ENCODE assay signal across 20 mouse cellular contexts in the genomic region with DNA sequence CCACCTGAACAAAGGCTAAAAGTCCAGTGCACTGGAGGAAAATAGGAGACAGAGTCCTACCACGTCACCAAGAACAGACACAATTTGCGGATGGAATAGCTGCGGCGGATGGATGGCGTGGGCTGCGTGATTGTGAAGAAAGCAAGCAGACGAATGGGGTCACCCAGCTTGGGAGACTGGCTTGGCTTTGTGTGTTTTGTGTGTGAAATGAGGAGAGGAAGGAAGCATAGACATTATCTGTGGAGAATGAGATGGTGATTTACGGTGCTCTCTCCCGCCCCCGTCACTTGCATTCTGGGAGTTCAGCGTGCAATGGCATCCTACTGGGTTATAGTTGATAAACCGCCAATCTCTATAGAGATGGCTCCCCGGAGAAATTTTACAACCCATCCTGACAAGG.
DNase-seq lines count a peak whose midpoint lies in the region; ATAC-seq and TF ChIP-seq lines count a peak whose summit lies in the region.
"Had no signal": no experiment of that assay in that cellular context is flagged by ENCODE, and none has a peak within 500 bp of the region (broad histone marks: within the 10 kb centered on the region; RNA-seq: fewer than 3 reads in every experiment).

No protein-coding gene starts in this region.

- H3K27ac ChIP-seq in kidney, embryonic 15.5 days, result no peak overlapping the region
- H3K27ac ChIP-seq in hindbrain, embryonic 10.5 days, result peak overlapping the region; percentile 82
- H3K27ac ChIP-seq in hindbrain, postnatal 0 days, result no peak overlapping the region
- peak overlapping the region; percentile 88 for H3K27ac ChIP-seq in neural tube, embryonic 14.5 days (ENCODE audit: low read depth, low read length)
- H3K27ac ChIP-seq: embryonic facial prominence, embryonic 13.5 days; heart, embryonic 10.5 days; liver, embryonic 14.5 days; lung, embryonic 15.5 days had no signal

- H3K4me1 ChIP-seq in kidney, embryonic 15.5 days, result peaks cover 6% of the 10 kb centered on the region; the same call in 1 of the 2 replicates
- peaks cover 10% of the 10 kb centered on the region; the same call in 1 of the 2 replicates for H3K4me1 ChIP-seq in hindbrain, embryonic 10.5 days (replicated peaks)
- H3K4me1 ChIP-seq in hindbrain, postnatal 0 days (ENCODE audit: insufficient read depth, low read length), result no peaks in the 10 kb centered on the region
- peaks cover 16% of the 10 kb centered on the region for H3K4me1 ChIP-seq in neural tube, embryonic 14.5 days (ENCODE audit: control insufficient read depth, insufficient read depth, low read length)
- H3K4me1 ChIP-seq: embryonic facial prominence, embryonic 13.5 days; heart, embryonic 10.5 days; lung, embryonic 15.5 days had no signal

- 65% methylated on average over 13 of the region's 13 CpGs for WGBS in kidney, embryonic 15.5 days
- WGBS in hindbrain, embryonic 10.5 days, result 69% methylated on average over 13 of the region's 13 CpGs
- 51% methylated on average over 13 of the region's 13 CpGs for WGBS in hindbrain, postnatal 0 days
- WGBS in neural tube, embryonic 14.5 days, result 10% methylated on average over 13 of the region's 13 CpGs

- no peaks in the 10 kb centered on the region for H3K27me3 ChIP-seq in kidney, embryonic 15.5 days
- no peaks in the 10 kb centered on the region for H3K27me3 ChIP-seq in hindbrain, embryonic 10.5 days (ENCODE audit: insufficient read depth, poor library complexity, severe bottlenecking)
- no peaks in the 10 kb centered on the region for H3K27me3 ChIP-seq in hindbrain, postnatal 0 days (ENCODE audit: insufficient read depth, low read length)
- H3K27me3 ChIP-seq in neural tube, embryonic 14.5 days (ENCODE audit: control insufficient read depth, insufficient read depth, low read length), result no peaks in the 10 kb centered on the region
- H3K27me3 ChIP-seq: embryonic facial prominence, embryonic 13.5 days; lung, embryonic 15.5 days had no signal

- no peak for TF ChIP-seq CTCF in hindbrain, postnatal 0 days (IDR thresholded peaks at IDR 0.05; ENCODE audit: low read depth)

- intact Hi-C loops in left cerebral cortex, postnatal 36 days (cut with DNase I), result no loop called here

- H3K9me3 ChIP-seq in kidney, embryonic 15.5 days (replicated peaks), result no peaks in the 10 kb centered on the region
- 0 out of 2 replicates have a peak, but pooled peaks cover 4% of the 10 kb centered on the region for H3K9me3 ChIP-seq in hindbrain, embryonic 10.5 days
- no peaks in the 10 kb centered on the region for H3K9me3 ChIP-seq in hindbrain, postnatal 0 days (ENCODE audit: low read length)
- H3K9me3 ChIP-seq in neural tube, embryonic 14.5 days (ENCODE audit: control insufficient read depth, low read length), result no peaks in the 10 kb centered on the region
- H3K9me3 ChIP-seq: embryonic facial prominence, embryonic 13.5 days; heart, embryonic 10.5 days; lung, embryonic 15.5 days had no signal

- no peaks in the 10 kb centered on the region for H3K36me3 ChIP-seq in kidney, embryonic 15.5 days
- no peaks in the 10 kb centered on the region for H3K36me3 ChIP-seq in hindbrain, embryonic 10.5 days
- H3K36me3 ChIP-seq in hindbrain, postnatal 0 days (ENCODE audit: insufficient read depth, low read length), result no peaks in the 10 kb centered on the region
- H3K36me3 ChIP-seq in neural tube, embryonic 14.5 days (ENCODE audit: control insufficient read depth, insufficient read depth, low read length), result no peaks in the 10 kb centered on the region
- H3K36me3 ChIP-seq: embryonic facial prominence, embryonic 13.5 days; heart, embryonic 10.5 days; lung, embryonic 15.5 days had no signal

- H3K4me3 ChIP-seq in kidney, embryonic 15.5 days (replicated peaks), result no peak overlapping the region
- H3K4me3 ChIP-seq in hindbrain, embryonic 10.5 days, result 0 out of 2 replicates have a peak overlapping the region, but pooled peaks have one; percentile 3
- no peak overlapping the region for H3K4me3 ChIP-seq in hindbrain, postnatal 0 days (ENCODE audit: low read length)
- H3K4me3 ChIP-seq in neural tube, embryonic 14.5 days (ENCODE audit: low read depth, low read length), result no peak overlapping the region
- H3K4me3 ChIP-seq: embryonic facial prominence, embryonic 13.5 days; heart, embryonic 10.5 days; lung, embryonic 15.5 days had no signal

- no peak for ATAC-seq in kidney, embryonic 15.5 days (replicated peaks; ENCODE audit: low FRiP score)
- ATAC-seq in hindbrain, postnatal 0 days, result no peak
- ATAC-seq in neural tube, embryonic 14.5 days (ENCODE audit: low read depth), result peak; percentile 78; the same call in 1 of the 2 replicates
- ATAC-seq: activated CD4-positive, CD25-positive, alpha-beta regulatory T cell, adult 4 months; forebrain, embryonic 14.5 days had no signal

- no peak overlapping the region for H3K4me2 ChIP-seq in kidney, embryonic 15.5 days
- peak overlapping the region; percentile 33; the same call in 1 of the 2 replicates for H3K4me2 ChIP-seq in hindbrain, postnatal 0 days (ENCODE audit: low read depth, low read length)
- H3K4me2 ChIP-seq in neural tube, embryonic 14.5 days (ENCODE audit: low read depth, low read length), result peak overlapping the region; percentile 48
- H3K4me2 ChIP-seq: embryonic facial prominence, embryonic 13.5 days; lung, embryonic 15.5 days had no signal

- DNase-seq in kidney, postnatal 10 days, result peak; percentile 18
- peak; percentile 30 for DNase-seq in hindbrain, embryonic 10.5 days (ENCODE audit: low spot score)
- no peak for DNase-seq in hindbrain, postnatal 0 days (ENCODE audit: low spot score)
- DNase-seq in thymus, postnatal 0 days (ENCODE audit: low spot score), result no peak
- DNase-seq in adrenal gland, adult 8-10 months, result no peak
- no peak for DNase-seq in left cerebral cortex, postnatal 36 days (ENCODE audit: low spot score in 2 of 2)
- DNase-seq: adrenal gland, postnatal 36 days; cerebellum, adult 11-12 months; cerebellum, postnatal 14 days; kidney, adult 2 months; kidney, postnatal 25 days; right cerebral cortex, postnatal 25 days had no signal

- H3K9ac ChIP-seq in kidney, embryonic 15.5 days, result no peak overlapping the region
- no peak overlapping the region for H3K9ac ChIP-seq in hindbrain, postnatal 0 days (replicated peaks; ENCODE audit: low read length)
- H3K9ac ChIP-seq in neural tube, embryonic 14.5 days (replicated peaks; ENCODE audit: low read depth, low read length), result peak overlapping the region; percentile 48
- H3K9ac ChIP-seq: embryonic facial prominence, embryonic 13.5 days; liver, embryonic 14.5 days; lung, embryonic 15.5 days had no signal

Comparison
In these comparisons a context has a peak if more than half of its experiments do, and no peak if none do; other contexts are left out.
1. DNase-seq: peak in kidney, postnatal 10 days (single experiment) and hindbrain, embryonic 10.5 days (single experiment); none in hindbrain, postnatal 0 days (single experiment), thymus, postnatal 0 days (single experiment), adrenal gland, adult 8-10 months (single experiment) and left cerebral cortex, postnatal 36 days (0 of 2).
2. H3K27ac ChIP-seq: peak in hindbrain, embryonic 10.5 days (single experiment) and neural tube, embryonic 14.5 days (single experiment); none in kidney, embryonic 15.5 days (single experiment) and hindbrain, postnatal 0 days (single experiment).